Comparison of ENCODE assay signal across 23 mouse cellular contexts in the genomic region with DNA sequence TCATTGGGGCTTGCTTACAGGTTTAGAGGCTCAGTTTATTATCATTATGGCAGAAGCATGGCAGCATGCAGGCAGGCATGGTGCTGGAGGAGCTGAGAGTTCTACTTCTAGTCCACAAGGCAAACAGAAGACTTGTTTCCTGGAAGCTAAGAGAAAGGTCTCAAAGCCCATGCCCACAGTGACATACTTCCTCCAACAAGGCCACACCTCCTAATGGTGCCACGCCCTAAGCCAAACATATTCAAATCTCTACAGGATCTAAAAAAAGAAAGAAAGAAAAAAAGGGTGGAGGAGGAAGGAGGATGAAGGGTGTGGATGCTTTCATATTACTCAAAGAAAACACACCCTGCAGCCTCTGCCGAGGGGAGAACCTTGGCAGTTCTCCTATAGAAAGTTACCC.
DNase-seq lines count a peak whose midpoint lies in the region; ATAC-seq and TF ChIP-seq lines count a peak whose summit lies in the region.
"Had no signal": no experiment of that assay in that cellular context is flagged by ENCODE, and none has a peak within 500 bp of the region (broad histone marks: within the 10 kb centered on the region; RNA-seq: fewer than 3 reads in every experiment).

No protein-coding gene starts in this region.

- peak; percentile 50 for TF ChIP-seq POLR2A in CH12.LX (IDR thresholded peaks at IDR 0.05; ENCODE audit: low read depth, low read length)

- peak overlapping the region; percentile 51 for H3K9ac ChIP-seq in CH12.LX (ENCODE audit: insufficient read depth, low read depth)
- no peak overlapping the region for H3K9ac ChIP-seq in midbrain, embryonic 14.5 days (replicated peaks; ENCODE audit: low read length)
- H3K9ac ChIP-seq: forebrain, embryonic 13.5 days; kidney, embryonic 15.5 days; limb, embryonic 12.5 days; liver, embryonic 12.5 days; neural tube, embryonic 13.5 days had no signal

- peak overlapping the region; percentile 37 to 54 (median 48) for H3K4me3 ChIP-seq in CH12.LX (replicated peaks in 1 of 3; ENCODE audit: low read depth in 2 of 3, low read length in 2 of 3, poor library complexity in 1 of 3)
- no peak overlapping the region for H3K4me3 ChIP-seq in midbrain, embryonic 14.5 days (replicated peaks; ENCODE audit: low read depth, low read length)
- H3K4me3 ChIP-seq: forebrain, embryonic 13.5 days; kidney, embryonic 15.5 days; limb, embryonic 12.5 days; liver, embryonic 12.5 days; midbrain, embryonic 10.5 days; neural tube, embryonic 13.5 days had no signal

- TF ChIP-seq CTCF in CH12.LX (conservative IDR thresholded peaks at IDR 0.05 in 1 of 2, IDR thresholded peaks at IDR 0.05 in 1 of 2; ENCODE audit: low read depth in 2 of 2, low read length in 2 of 2) = no peak

- ATAC-seq in megakaryocyte, adult 5-6 weeks (ENCODE audit: poor library complexity, severe bottlenecking) = peak; percentile 21; the same call in 1 of the 2 replicates
- ATAC-seq in midbrain, embryonic 14.5 days (ENCODE audit: low FRiP score, low TSS enrichment) = no peak
- ATAC-seq: forebrain, embryonic 13.5 days; liver, embryonic 12.5 days had no signal

- H3K36me3 ChIP-seq in CH12.LX (replicated peaks in 1 of 2; ENCODE audit: control insufficient read depth in 1 of 2, insufficient read depth in 1 of 2, low read length in 1 of 2) = no peaks in the 10 kb centered on the region
- H3K36me3 ChIP-seq in midbrain, embryonic 14.5 days (ENCODE audit: control insufficient read depth, insufficient read depth, low read length) = no peaks in the 10 kb centered on the region
- H3K36me3 ChIP-seq: kidney, embryonic 15.5 days; limb, embryonic 12.5 days; liver, embryonic 12.5 days; midbrain, embryonic 10.5 days; neural tube, embryonic 13.5 days had no signal

- H3K4me1 ChIP-seq in CH12.LX (ENCODE audit: control insufficient read depth in 1 of 2, insufficient read depth in 2 of 2) = peaks cover 4 to 31% of the 10 kb centered on the region in 2 experiments; a peak in 2 of 4 replicates
- peaks cover 4% of the 10 kb centered on the region; the same call in 1 of the 2 replicates for H3K4me1 ChIP-seq in midbrain, embryonic 14.5 days (ENCODE audit: control insufficient read depth, insufficient read depth, low read length)
- H3K4me1 ChIP-seq: liver, embryonic 12.5 days had no signal

- TF ChIP-seq RAD21 in CH12.LX (IDR thresholded peaks at IDR 0.05; ENCODE audit: low read depth, low read length) = no peak

- H3K79me2 ChIP-seq in CH12.LX (replicated peaks; ENCODE audit: control insufficient read depth, extremely low read depth, insufficient read depth, poor library complexity, severe bottlenecking) = no peaks in the 10 kb centered on the region

- in situ Hi-C loops in CH12.LX (cut with MboI; ENCODE audit: low pct_ligation_motif_present, low pct_unique_long_range_greater_than_20kb, low sequenced_read_pairs) = loop anchor here (25.0 kb wide), 1 partner anchor 662 kb away; no protein-coding TSS in a partner anchor

- no peaks in the 10 kb centered on the region for H3K27me3 ChIP-seq in CH12.LX (replicated peaks)
- no peaks in the 10 kb centered on the region for H3K27me3 ChIP-seq in midbrain, embryonic 14.5 days (ENCODE audit: control insufficient read depth, insufficient read depth, low read length)
- H3K27me3 ChIP-seq: forebrain, embryonic 13.5 days; kidney, embryonic 15.5 days; limb, embryonic 12.5 days; liver, embryonic 12.5 days; neural tube, embryonic 13.5 days had no signal

- peak overlapping the region; percentile 24; the same call in 1 of the 2 replicates for H3K4me2 ChIP-seq in CH12.LX (ENCODE audit: insufficient read depth, low read depth, poor library complexity, severe bottlenecking)
- H3K4me2 ChIP-seq in midbrain, embryonic 14.5 days (ENCODE audit: low read length) = no peak overlapping the region
- H3K4me2 ChIP-seq: forebrain, embryonic 13.5 days; kidney, embryonic 15.5 days; limb, embryonic 12.5 days; liver, embryonic 12.5 days; neural tube, embryonic 13.5 days had no signal

- TF ChIP-seq EP300 in CH12.LX (IDR thresholded peaks at IDR 0.05; ENCODE audit: low read length) = no peak

- 84% methylated on average over 2 of the region's 2 CpGs for WGBS in midbrain, embryonic 14.5 days

- DNase-seq in A20 (ENCODE audit: low read depth, low spot score) (peak; percentile 93), CH12.LX (ENCODE audit: extremely low read depth) (peak; percentile 69)
- peak; percentile 10 for DNase-seq in T-cell, adult 2 months (ENCODE audit: low spot score)
- DNase-seq in midbrain, embryonic 14.5 days = no peak
- DNase-seq in retina, postnatal 1 day = no peak
- no peak for DNase-seq in thymus, postnatal 10 days (ENCODE audit: low spot score in 2 of 2)
- no peak for DNase-seq in cerebellum, adult 9-10 months
- DNase-seq: adrenal gland, postnatal 36 days; B cell, adult 2 months; cerebellum, adult 11-12 months; gastrocnemius, postnatal 25 days; kidney, postnatal 4 days; lung, adult 2 months; lung, postnatal 4 days; right cerebral cortex, postnatal 25 days; thymus, postnatal 25 days had no signal

- H3K9me3 ChIP-seq in CH12.LX (replicated peaks; ENCODE audit: low read length) = no peaks in the 10 kb centered on the region
- H3K9me3 ChIP-seq in midbrain, embryonic 14.5 days (ENCODE audit: control insufficient read depth, low read length) = no peaks in the 10 kb centered on the region
- H3K9me3 ChIP-seq: forebrain, embryonic 13.5 days; kidney, embryonic 15.5 days; limb, embryonic 12.5 days; liver, embryonic 12.5 days; midbrain, embryonic 10.5 days; neural tube, embryonic 13.5 days had no signal

- dilution Hi-C loops in CH12.LX (cut with MboI; ENCODE audit: extremely low pct_ligation_motif_present, extremely low pct_unique_long_range_greater_than_20kb, low sequenced_read_pairs) = no loop called here

- H3K27ac ChIP-seq in CH12.LX (ENCODE audit: insufficient read depth, low read depth) = no peak overlapping the region
- no peak overlapping the region for H3K27ac ChIP-seq in midbrain, embryonic 14.5 days (replicated peaks; ENCODE audit: low read depth, low read length)
- H3K27ac ChIP-seq: forebrain, embryonic 13.5 days; kidney, embryonic 15.5 days; limb, embryonic 12.5 days; liver, embryonic 12.5 days; midbrain, embryonic 10.5 days; neural tube, embryonic 13.5 days had no signal

TF ChIP-seq in CH12.LX, 34 proteins besides CTCF, POLR2A, EP300 and RAD21:
- TF ChIP-seq JUN (IDR thresholded peaks at IDR 0.05; ENCODE audit: insufficient read depth, low read depth, low read length) (no peak), MEF2A (IDR thresholded peaks at IDR 0.05; ENCODE audit: borderline replicate concordance, low read depth, low read length) (peak; percentile 49; the same call in 1 of the 2 replicates)

Comparison
In these comparisons a context has a peak if more than half of its experiments do, and no peak if none do; other contexts are left out.
1. DNase-seq: peak in A20 (single experiment), CH12.LX (single experiment) and T-cell, adult 2 months (single experiment); none in midbrain, embryonic 14.5 days (single experiment), retina, postnatal 1 day (single experiment), thymus, postnatal 10 days (0 of 2) and cerebellum, adult 9-10 months (single experiment).